In the genomic region with DNA sequence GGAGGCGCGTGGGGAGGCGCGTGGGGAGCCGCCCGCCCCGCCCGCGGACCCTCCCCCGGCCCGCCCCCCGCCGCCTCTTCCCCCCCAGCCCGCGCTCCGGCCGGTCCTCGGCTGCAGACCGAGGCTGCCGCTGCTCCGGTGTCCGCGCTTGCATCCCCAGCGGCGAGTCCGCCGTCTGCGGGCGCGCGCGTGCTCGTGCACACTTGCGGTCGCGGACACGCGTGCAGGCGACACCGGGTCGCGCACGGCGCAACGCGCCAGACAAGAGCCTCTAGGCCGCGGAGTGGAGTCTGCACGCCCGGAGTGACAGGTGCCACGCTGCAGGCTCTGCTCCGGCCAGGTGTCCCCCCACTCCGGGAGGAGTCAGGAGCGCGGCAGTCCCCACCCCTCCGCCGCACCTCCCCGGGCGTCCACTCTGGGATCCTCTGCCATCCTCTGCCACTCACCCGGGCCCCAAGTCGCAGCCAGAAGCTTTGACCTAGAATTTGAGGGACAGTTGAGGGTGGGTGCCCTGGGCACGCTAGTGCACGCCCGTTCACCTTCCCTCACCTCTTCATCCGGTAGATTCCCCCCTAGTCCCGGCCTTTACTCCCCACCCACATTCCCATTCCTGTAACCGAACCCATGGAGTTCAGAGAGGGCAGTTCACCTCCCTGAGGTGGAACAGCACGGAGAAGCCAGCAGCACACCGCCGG, we compare ENCODE assay signal across 8 mouse cellular contexts. TPM values are rescaled to one million over a fixed set of nuclear protein-coding genes. Genes with fewer than 3 reads are reported as not detected.
DNase-seq lines count a peak whose midpoint lies in the region; ATAC-seq and TF ChIP-seq lines count a peak whose summit lies in the region.

No protein-coding gene starts in this region.

- no peak for TF ChIP-seq CTCF in kidney, postnatal 0 days (IDR thresholded peaks at IDR 0.05; ENCODE audit: low read depth)
- TF ChIP-seq CTCF in liver, postnatal 0 days (IDR thresholded peaks at IDR 0.05; ENCODE audit: low read depth): no peak

- no peaks in the 10 kb centered on the region for H3K9me3 ChIP-seq in heart, embryonic 12.5 days (replicated peaks)
- H3K9me3 ChIP-seq in kidney, postnatal 0 days (replicated peaks; ENCODE audit: low read length): no peaks in the 10 kb centered on the region
- no peaks in the 10 kb centered on the region for H3K9me3 ChIP-seq in liver, postnatal 0 days (ENCODE audit: low read length)

- 2% methylated on average over 52 of the region's 70 CpGs for WGBS in heart, embryonic 12.5 days
- under 1% methylated on average over 57 of the region's 70 CpGs for WGBS in kidney, postnatal 0 days
- 5% methylated on average over 32 of the region's 70 CpGs for WGBS in liver, postnatal 0 days (ENCODE audit: insufficient replicate concordance)

- H3K27ac ChIP-seq in heart, embryonic 12.5 days (ENCODE audit: poor library complexity, severe bottlenecking): peak overlapping the region; percentile 97
- H3K27ac ChIP-seq in kidney, postnatal 0 days: peak overlapping the region; percentile 97
- H3K27ac ChIP-seq in liver, postnatal 0 days (ENCODE audit: low read depth): peak overlapping the region; percentile 97

- no peak for TF ChIP-seq EP300 in liver, postnatal 0 days (IDR thresholded peaks at IDR 0.05; ENCODE audit: low read depth)

- no peaks in the 10 kb centered on the region for H3K36me3 ChIP-seq in heart, embryonic 12.5 days
- no peaks in the 10 kb centered on the region for H3K36me3 ChIP-seq in kidney, postnatal 0 days (ENCODE audit: insufficient read depth, low read length)
- no peaks in the 10 kb centered on the region for H3K36me3 ChIP-seq in liver, postnatal 0 days (replicated peaks; ENCODE audit: insufficient read depth, low read length)

- peak overlapping the region; percentile 77 for H3K4me3 ChIP-seq in heart, embryonic 12.5 days
- peak overlapping the region; percentile 81 for H3K4me3 ChIP-seq in kidney, postnatal 0 days (replicated peaks; ENCODE audit: low read depth, low read length)
- peak overlapping the region; percentile 76 for H3K4me3 ChIP-seq in liver, postnatal 0 days (ENCODE audit: low read depth, low read length)

- ATAC-seq in heart, embryonic 12.5 days (ENCODE audit: insufficient number of reproducible peaks, low FRiP score): no peak
- peak; percentile 4 for ATAC-seq in kidney, postnatal 0 days (replicated peaks; ENCODE audit: low FRiP score, low read depth)
- ATAC-seq in liver, postnatal 0 days: peak; percentile 9
- no peak for ATAC-seq in megakaryocyte-erythroid progenitor cell, adult 5-6 weeks (replicated peaks; ENCODE audit: low FRiP score, low TSS enrichment, poor library complexity, severe bottlenecking)

- peaks cover 36% of the 10 kb centered on the region for H3K4me1 ChIP-seq in heart, embryonic 12.5 days (replicated peaks)
- H3K4me1 ChIP-seq in kidney, postnatal 0 days (replicated peaks; ENCODE audit: insufficient read depth, low read length): peaks cover 16% of the 10 kb centered on the region; the same call in 1 of the 2 replicates
- peaks cover 40% of the 10 kb centered on the region for H3K4me1 ChIP-seq in liver, postnatal 0 days (ENCODE audit: insufficient read depth)

- peak; percentile 78 for DNase-seq in 3134 (ENCODE audit: extremely low read depth, insufficient read length, low spot score)
- peak; percentile 64 for DNase-seq in MN1 (ENCODE audit: low spot score)
- peak; percentile 44 to 76 for DNase-seq in cerebellum, postnatal 4 days (ENCODE audit: low spot score in 2 of 2)
- no peak for DNase-seq in kidney, postnatal 0 days (ENCODE audit: low spot score)
- peak; percentile 61 for DNase-seq in liver, postnatal 0 days
- DNase-seq in right cerebral cortex, postnatal 14 days: peak; percentile 74

- H3K27me3 ChIP-seq in heart, embryonic 12.5 days (replicated peaks): peaks cover 11% of the 10 kb centered on the region; the same call in 1 of the 2 replicates
- no peaks in the 10 kb centered on the region for H3K27me3 ChIP-seq in kidney, postnatal 0 days (ENCODE audit: insufficient read depth, low read length)
- peaks cover 21% of the 10 kb centered on the region for H3K27me3 ChIP-seq in liver, postnatal 0 days (ENCODE audit: insufficient read depth, low read length)

- peak overlapping the region; percentile 90 for H3K4me2 ChIP-seq in heart, embryonic 12.5 days
- peak overlapping the region; percentile 87 for H3K4me2 ChIP-seq in kidney, postnatal 0 days (ENCODE audit: low read length)
- peak overlapping the region; percentile 96 for H3K4me2 ChIP-seq in liver, postnatal 0 days (ENCODE audit: low read depth, low read length)

- H3K9ac ChIP-seq in heart, embryonic 12.5 days: peak overlapping the region; percentile 81
- H3K9ac ChIP-seq in kidney, postnatal 0 days (ENCODE audit: low read depth, low read length): peak overlapping the region; percentile 86
- H3K9ac ChIP-seq in liver, postnatal 0 days (replicated peaks): peak overlapping the region; percentile 76

RNA-seq across cellular contexts. Expression of gene Nfic, which starts 24.5 kb away (rescaled TPM):
- polyA plus RNA-seq in heart, embryonic 12.5 days (2016; fragmentation: Nextera tagmentation; extraction: Ambion mirVana): 39.3 and 40.7 TPM in 2 replicates
- 62.3 and 72.5 TPM in 2 replicates for polyA plus RNA-seq in kidney, postnatal 0 days (2015; fragmentation: Nextera tagmentation; extraction: Ambion mirVana)
- polyA plus RNA-seq in liver, postnatal 0 days (2015; fragmentation: Nextera tagmentation; extraction: Ambion mirVana): 19.6 and 21.1 TPM in 2 replicates
- 10.6 and 15.9 TPM in 2 replicates for total RNA-seq in megakaryocyte-erythroid progenitor cell, adult 5-6 weeks (2014; fragmentation: Nextera tagmentation)
- total RNA-seq in megakaryocyte-erythroid progenitor cell, adult 5-6 weeks (2017): 3.0 and 3.4 TPM in 2 replicates

RNA-seq across cellular contexts. Expression of gene Smim24, which starts 38.1 kb away (rescaled TPM):
- 2.9 and 4.3 TPM in 2 replicates for polyA plus RNA-seq in heart, embryonic 12.5 days (2016; fragmentation: Nextera tagmentation; extraction: Ambion mirVana)
- 62.4 and 68.6 TPM in 2 replicates for polyA plus RNA-seq in kidney, postnatal 0 days (2015; fragmentation: Nextera tagmentation; extraction: Ambion mirVana)
- polyA plus RNA-seq in liver, postnatal 0 days (2015; fragmentation: Nextera tagmentation; extraction: Ambion mirVana): 1.7 and 2.0 TPM in 2 replicates
- total RNA-seq in megakaryocyte-erythroid progenitor cell, adult 5-6 weeks (2014; fragmentation: Nextera tagmentation): 7.7 and 12.8 TPM in 2 replicates
- total RNA-seq in megakaryocyte-erythroid progenitor cell, adult 5-6 weeks (2017): 7.4 and 7.5 TPM in 2 replicates

RNA-seq across cellular contexts. Expression of gene Gm48552, which starts 42.2 kb away (rescaled TPM):
- polyA plus RNA-seq in heart, embryonic 12.5 days (2016; fragmentation: Nextera tagmentation; extraction: Ambion mirVana): 1.2 and 1.8 TPM in 2 replicates
- polyA plus RNA-seq in kidney, postnatal 0 days (2015; fragmentation: Nextera tagmentation; extraction: Ambion mirVana): 0.82 and 1.9 TPM in 2 replicates
- polyA plus RNA-seq in liver, postnatal 0 days (2015; fragmentation: Nextera tagmentation; extraction: Ambion mirVana): not detected in 2 replicates
- 4.0 TPM in 1 of 2 replicates, not detected in the other for total RNA-seq in megakaryocyte-erythroid progenitor cell, adult 5-6 weeks (2014; fragmentation: Nextera tagmentation)
- total RNA-seq in megakaryocyte-erythroid progenitor cell, adult 5-6 weeks (2017): not detected in 2 replicates

RNA-seq across cellular contexts. Expression of gene Gm48551, which starts 46.7 kb away (rescaled TPM):
- polyA plus RNA-seq in heart, embryonic 12.5 days (2016; fragmentation: Nextera tagmentation; extraction: Ambion mirVana): 1.9 and 2.2 TPM in 2 replicates
- polyA plus RNA-seq in kidney, postnatal 0 days (2015; fragmentation: Nextera tagmentation; extraction: Ambion mirVana): 1.9 and 2.1 TPM in 2 replicates
- polyA plus RNA-seq in liver, postnatal 0 days (2015; fragmentation: Nextera tagmentation; extraction: Ambion mirVana): 0.40 and 0.70 TPM in 2 replicates
- 1.2 and 6.3 TPM in 2 replicates for total RNA-seq in megakaryocyte-erythroid progenitor cell, adult 5-6 weeks (2014; fragmentation: Nextera tagmentation)
- total RNA-seq in megakaryocyte-erythroid progenitor cell, adult 5-6 weeks (2017): 0.11 and 2.6 TPM in 2 replicates

RNA-seq across cellular contexts. Expression of gene Dohh, which starts 46.8 kb away (rescaled TPM):
- polyA plus RNA-seq in heart, embryonic 12.5 days (2016; fragmentation: Nextera tagmentation; extraction: Ambion mirVana): 66.7 and 66.9 TPM in 2 replicates
- 74.3 and 80.6 TPM in 2 replicates for polyA plus RNA-seq in kidney, postnatal 0 days (2015; fragmentation: Nextera tagmentation; extraction: Ambion mirVana)
- 39.3 and 42.1 TPM in 2 replicates for polyA plus RNA-seq in liver, postnatal 0 days (2015; fragmentation: Nextera tagmentation; extraction: Ambion mirVana)
- total RNA-seq in megakaryocyte-erythroid progenitor cell, adult 5-6 weeks (2014; fragmentation: Nextera tagmentation): 12.3 and 31.4 TPM in 2 replicates
- total RNA-seq in megakaryocyte-erythroid progenitor cell, adult 5-6 weeks (2017): 31.2 and 37.8 TPM in 2 replicates

Comparison
In these comparisons a context has a peak if more than half of its experiments do, and no peak if none do; other contexts are left out.
1. ATAC-seq: peak in kidney, postnatal 0 days (single experiment) and liver, postnatal 0 days (single experiment); none in heart, embryonic 12.5 days (single experiment) and megakaryocyte-erythroid progenitor cell, adult 5-6 weeks (single experiment).
2. RNA of gene Smim24, which starts 38.1 kb away (polyA plus RNA-seq): 62.4 to 68.6 TPM in kidney, postnatal 0 days; 2.9 to 4.3 TPM in heart, embryonic 12.5 days and 1.7 to 2.0 TPM in liver, postnatal 0 days; every median in the first group is over 10 times any median in the second.
3. Peak in every context shown above with its lines, with median percentiles within 50 percentile points of each other: H3K27ac ChIP-seq, H3K4me2 ChIP-seq, H3K4me3 ChIP-seq and H3K9ac ChIP-seq.